In genomic region chr4:71369276-71369675, GRCm38 (mm10) we compare ENCODE assay signal across 18 mouse cellular contexts.
DNase-seq lines count a peak whose midpoint lies in the region; TF ChIP-seq lines count a peak whose summit lies in the region.
"Had no signal": no experiment of that assay in that cellular context is flagged by ENCODE, and none has a peak within 500 bp of the region (broad histone marks: within the 10 kb centered on the region; RNA-seq: fewer than 3 reads in every experiment).

No protein-coding gene starts in this region.

- TF ChIP-seq CTCF in cerebellum, adult 2 months (IDR thresholded peaks at IDR 0.05; ENCODE audit: borderline replicate concordance, insufficient read depth, low read depth, low read length) = no peak

- no peaks in the 10 kb centered on the region for H3K27me3 ChIP-seq in cerebellum, adult 2 months (ENCODE audit: control insufficient read depth, insufficient read depth, low read length)
- H3K27me3 ChIP-seq: CH12.LX, Patski had no signal

- no peaks in the 10 kb centered on the region for H3K4me1 ChIP-seq in cerebellum, adult 2 months (ENCODE audit: control insufficient read depth, insufficient read depth, low read length)

- TF ChIP-seq POLR2A in cerebellum, adult 2 months (IDR thresholded peaks at IDR 0.05; ENCODE audit: borderline replicate concordance, insufficient read depth, low read length) = no peak

- peak; percentile 51 to 61 for DNase-seq in cerebellum, postnatal 10 days
- no peak for DNase-seq in cerebellum, adult 9-11 months
- peak; percentile 15 to 22 for DNase-seq in cerebellum, postnatal 14 days
- DNase-seq in cerebellum, adult 2 months = no peak
- DNase-seq in left cerebral cortex, postnatal 4 days = peak; percentile 11
- DNase-seq in left cerebral cortex, adult 18-20 months (ENCODE audit: low spot score in 2 of 2) = no peak
- DNase-seq: adrenal gland, adult 2 months; adrenal gland, adult 8-10 months; adrenal gland, postnatal 10 days; adrenal gland, postnatal 14 days; adrenal gland, postnatal 25 days; adrenal gland, postnatal 36 days; B cell, adult 2 months; cerebellum, adult 11 months; cerebellum, adult 11-12 months; cerebellum, adult 18-20 months had no signal

- H3K27ac ChIP-seq in cerebellum, adult 2 months (ENCODE audit: insufficient read depth, low read length) = no peak overlapping the region

- WGBS in cerebellum, adult 2 months = 43% methylated on average over 5 of the region's 5 CpGs

- intact Hi-C loops in left cerebral cortex, postnatal 4 days (cut with DNase I) = no loop called here

- no peak overlapping the region for H3K4me3 ChIP-seq in cerebellum, adult 2 months (replicated peaks; ENCODE audit: insufficient read depth, low read depth, low read length)

Comparison
In these comparisons a context has a peak if more than half of its experiments do, and no peak if none do; other contexts are left out.
1. DNase-seq: peak in cerebellum, postnatal 10 days (2 of 2), cerebellum, postnatal 14 days (2 of 2) and left cerebral cortex, postnatal 4 days (single experiment); none in cerebellum, adult 9-11 months (single experiment), cerebellum, adult 2 months (0 of 2) and left cerebral cortex, adult 18-20 months (0 of 2).